Mouse (Mus musculus) lung, postnatal 0 days (tissue): Measurements from ENCODE around the gene Arhgef19. TPM values are rescaled to one million over a fixed set of nuclear protein-coding genes. Genes with fewer than 3 reads are reported as not detected.

Experiments
- ATAC-seq: fragments of 200-750 bp; cut with Nextera tagmentation; 2 replicates; pipeline ENCODE4 v1.8.0; 2017; ENCODE audit warnings: moderate library complexity
- DNase-seq: peaks from one replicate; pipeline ENCODE4 v3.0.0-alpha.2; 2016; ENCODE audit warnings: low spot score
- H3K27ac ChIP-seq: fragments of 300-500 bp; sonication (generic); 2 replicates; pipeline ENCODE4 v1.5.1; 2014; ENCODE audit warnings: antibody characterized with exemption, mild to moderate bottlenecking, low read length, mixed read lengths
- H3K27me3 ChIP-seq: fragments of 300-500 bp; sonication (generic); replicated peaks from 2 replicates; pipeline ENCODE4 v1.6.1; 2014; ENCODE audit warnings: low read length, mixed read lengths; ENCODE audit not compliant: insufficient read depth
- H3K36me3 ChIP-seq: fragments of 300-500 bp; sonication (generic); 2 replicates; pipeline ENCODE4 v1.6.1; 2014; ENCODE audit warnings: low read length, mixed read lengths; ENCODE audit not compliant: insufficient read depth
- H3K4me1 ChIP-seq: fragments of 300-500 bp; sonication (generic); 2 replicates; pipeline ENCODE4 v1.6.1; 2014; ENCODE audit warnings: antibody characterized with exemption, low read depth, low read length, mixed read lengths; ENCODE audit not compliant: insufficient read depth
- H3K4me2 ChIP-seq: fragments of 300-500 bp; sonication (generic); replicated peaks from 2 replicates; pipeline ENCODE4 v1.6.1; 2014; ENCODE audit warnings: low read depth, mild to moderate bottlenecking, low read length, moderate library complexity, mixed read lengths
- H3K4me3 ChIP-seq: fragments of 300-500 bp; sonication (generic); 2 replicates; pipeline ENCODE4 v1.5.1; 2014; ENCODE audit warnings: low read depth, low read length
- H3K9ac ChIP-seq: fragments of 300-500 bp; sonication (generic); replicated peaks from 2 replicates; pipeline ENCODE4 v1.6.1; 2014; ENCODE audit warnings: low read depth, mild to moderate bottlenecking
- H3K9me3 ChIP-seq: fragments of 300-500 bp; sonication (generic); 2 replicates; pipeline ENCODE4 v1.6.1; 2016; ENCODE audit warnings: low read length, mixed read lengths
- CTCF ChIP-seq: IDR thresholded peaks from 2 replicates; pipeline ENCODE4 v1.5.1; 2016; ENCODE audit warnings: antibody characterized with exemption, mild to moderate bottlenecking
- EP300 ChIP-seq: IDR thresholded peaks from 2 replicates; pipeline ENCODE4 v1.6.1; 2016; ENCODE audit warnings: antibody characterized with exemption, mild to moderate bottlenecking, control low read depth
- WGBS: fragments of 180-500 bp; shearing (Covaris S2); extraction: QIAGEN DNeasy Blood & Tissue Kit; methylation state at CpG from one replicate; pipeline ENCODE4 v1.1.7; 2014; 5-methylcytosine and 5-hydroxymethylcytosine counted together
- polyA plus RNA-seq: library from polyadenylated mRNA; unstranded; fragments of >200 nt; fragmentation: Nextera tagmentation; extraction: Ambion mirVana; gene quantifications from 2 replicates; pipeline ENCODE4 v1.2.1, GENCODE M21; 2015

The Arhgef19 gene
- polyA plus RNA-seq, 1 experiment from 2014 or later = 2.9 TPM

DNA sequence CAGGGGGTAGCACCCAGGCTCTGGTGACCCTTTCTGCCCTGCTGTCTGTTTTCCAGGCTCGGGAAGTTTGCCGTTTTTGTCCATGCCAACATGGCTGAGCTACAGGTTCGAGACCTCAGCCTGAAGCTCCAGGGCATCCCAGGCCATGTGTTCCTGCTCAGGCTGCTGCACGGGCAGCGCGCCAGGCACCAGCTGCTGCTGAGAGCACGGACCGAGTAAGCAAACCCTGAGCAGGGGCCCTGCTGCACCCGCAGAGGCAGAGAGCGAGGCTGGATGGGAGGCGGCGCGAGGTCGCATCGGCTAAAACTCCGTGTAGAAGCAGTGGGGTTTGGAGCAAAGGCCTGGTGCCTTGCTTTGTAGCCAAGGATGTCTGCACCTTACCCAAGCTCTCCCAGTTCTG lies 14.9 kb downstream of the Arhgef19 start:
- ATAC-seq (peak; percentile 41; the same call in 1 of the 2 replicates), DNase-seq (peak; percentile 42)
- no peak overlapping the region for H3K9ac ChIP-seq
- no peak overlapping the region for H3K4me2 ChIP-seq
- H3K4me3 ChIP-seq = no peak overlapping the region
- WGBS = 68% methylated on average over 16 of the region's 16 CpGs
- H3K9me3 ChIP-seq = no peaks in the 10 kb centered on the region
- H3K36me3 ChIP-seq = no peaks in the 10 kb centered on the region
- no peaks in the 10 kb centered on the region for H3K27me3 ChIP-seq
- H3K4me1 ChIP-seq = no peaks in the 10 kb centered on the region
- H3K27ac ChIP-seq = no peak overlapping the region
- no peak for TF ChIP-seq CTCF

DNA sequence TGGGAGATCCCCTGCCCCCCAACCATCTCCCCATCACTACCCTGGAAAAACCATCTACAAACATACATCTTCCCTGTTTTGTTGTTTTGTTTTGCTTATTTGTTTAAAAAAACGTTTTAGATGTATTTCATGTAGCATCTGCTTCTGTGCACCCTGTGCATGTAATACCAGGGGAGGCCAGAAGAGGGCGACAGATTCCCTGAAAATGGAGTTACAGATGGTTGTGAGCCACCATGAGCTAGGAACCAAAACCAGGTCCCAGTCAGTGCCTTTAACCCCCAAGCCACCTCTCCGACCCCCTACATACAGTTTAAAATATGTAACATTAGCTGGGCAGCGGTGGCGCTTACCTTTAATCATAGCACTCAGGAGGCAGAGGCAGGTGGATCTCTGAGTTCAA lies 18.1 kb downstream of the Arhgef19 start:
- no peaks in the 10 kb centered on the region for H3K36me3 ChIP-seq
- ATAC-seq (no peak), DNase-seq (no peak)
- no peak overlapping the region for H3K4me2 ChIP-seq
- H3K4me3 ChIP-seq = no peak overlapping the region
- peak; percentile 76 for TF ChIP-seq CTCF
- no peak for TF ChIP-seq EP300
- no peak overlapping the region for H3K27ac ChIP-seq
- no peaks in the 10 kb centered on the region for H3K27me3 ChIP-seq
- H3K9me3 ChIP-seq = no peaks in the 10 kb centered on the region
- no peaks in the 10 kb centered on the region for H3K4me1 ChIP-seq
- 69% methylated on average over 5 of the region's 5 CpGs for WGBS
- H3K9ac ChIP-seq = no peak overlapping the region

DNA sequence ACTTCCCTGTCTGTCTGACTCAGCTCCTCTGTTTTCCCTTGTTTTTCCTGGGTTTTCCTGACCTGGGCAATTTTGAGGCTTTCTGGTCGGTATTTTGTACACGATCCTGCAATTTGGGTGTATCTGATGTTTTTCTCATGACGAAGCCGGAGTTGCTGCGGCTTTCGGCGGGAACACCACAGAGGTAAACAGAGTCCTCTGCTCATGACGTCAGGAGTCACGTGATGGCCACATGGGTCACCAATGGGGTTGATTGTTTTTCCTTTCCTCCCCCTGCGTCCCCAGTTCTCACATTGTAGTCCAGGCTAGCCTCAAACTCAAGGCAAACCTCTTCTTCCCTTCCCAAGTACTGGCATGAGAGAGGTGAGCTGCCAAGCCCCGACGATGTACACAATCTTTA lies 20.1 kb downstream of the Arhgef19 start:
- ATAC-seq (no peak), DNase-seq (no peak)
- Histone ChIP-seq H3K9me3 (no peaks in the 10 kb centered on the region), H3K27ac (no peak overlapping the region), H3K4me3 (no peak overlapping the region), H3K4me1 (no peaks in the 10 kb centered on the region), H3K9ac (no peak overlapping the region), H3K27me3 (no peaks in the 10 kb centered on the region), H3K36me3 (no peaks in the 10 kb centered on the region), H3K4me2 (peak overlapping the region; percentile 48)
- TF ChIP-seq CTCF (no peak), EP300 (no peak)
- whole genome bisulfite sequencing = 66% methylated on average over 12 of the region's 12 CpGs

DNA sequence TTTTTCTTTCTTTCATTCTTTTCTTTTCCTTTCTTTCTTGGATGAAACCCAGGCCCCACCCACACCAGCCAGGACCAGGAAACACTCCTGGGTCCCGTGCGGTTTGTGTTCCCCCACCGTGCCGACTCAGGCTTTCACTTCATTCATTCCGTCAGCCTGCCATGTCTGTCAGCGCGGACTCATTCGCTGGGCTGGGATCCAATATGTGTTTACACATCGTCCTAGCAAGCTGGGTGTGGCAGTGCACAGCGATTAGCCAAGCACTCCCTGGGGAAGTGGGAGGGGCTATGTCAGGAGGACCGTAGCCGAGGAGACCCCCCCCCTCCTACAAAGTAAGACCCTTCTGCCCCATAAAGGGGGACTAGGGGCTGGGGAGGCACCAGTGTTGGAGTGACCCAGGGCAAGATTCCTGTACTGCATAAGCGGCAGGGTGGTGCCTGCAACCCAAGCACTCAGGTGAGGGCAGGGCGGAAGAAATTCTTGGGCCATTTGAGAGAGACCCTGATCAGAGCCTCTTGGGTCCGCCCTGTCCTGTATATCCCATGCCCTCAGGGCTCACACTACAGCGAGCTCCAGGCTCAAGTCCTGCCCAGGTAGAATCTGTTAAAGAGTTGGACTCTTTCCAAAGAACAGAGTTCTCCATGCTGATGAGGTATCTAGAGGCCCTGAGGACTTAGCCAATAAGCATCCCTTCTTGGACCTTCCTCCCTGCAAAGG lies 20.9 kb downstream of the Arhgef19 start:
- DNase-seq (peak; percentile 95), ATAC-seq (peak; percentile 91)
- Histone ChIP-seq H3K9me3 (no peaks in the 10 kb centered on the region), H3K4me1 (no peaks in the 10 kb centered on the region), H3K27me3 (no peaks in the 10 kb centered on the region), H3K4me3 (peak overlapping the region; percentile 16; the same call in 1 of the 2 replicates), H3K4me2 (peak overlapping the region; percentile 48), H3K27ac (peak overlapping the region; percentile 26; the same call in 1 of the 2 replicates), H3K9ac (no peak overlapping the region), H3K36me3 (no peaks in the 10 kb centered on the region)
- 13% methylated on average over 16 of the region's 16 CpGs for WGBS
- TF ChIP-seq EP300 (0 out of 2 replicates have a peak, but pooled peaks have one; percentile 5), CTCF (no peak)

DNA sequence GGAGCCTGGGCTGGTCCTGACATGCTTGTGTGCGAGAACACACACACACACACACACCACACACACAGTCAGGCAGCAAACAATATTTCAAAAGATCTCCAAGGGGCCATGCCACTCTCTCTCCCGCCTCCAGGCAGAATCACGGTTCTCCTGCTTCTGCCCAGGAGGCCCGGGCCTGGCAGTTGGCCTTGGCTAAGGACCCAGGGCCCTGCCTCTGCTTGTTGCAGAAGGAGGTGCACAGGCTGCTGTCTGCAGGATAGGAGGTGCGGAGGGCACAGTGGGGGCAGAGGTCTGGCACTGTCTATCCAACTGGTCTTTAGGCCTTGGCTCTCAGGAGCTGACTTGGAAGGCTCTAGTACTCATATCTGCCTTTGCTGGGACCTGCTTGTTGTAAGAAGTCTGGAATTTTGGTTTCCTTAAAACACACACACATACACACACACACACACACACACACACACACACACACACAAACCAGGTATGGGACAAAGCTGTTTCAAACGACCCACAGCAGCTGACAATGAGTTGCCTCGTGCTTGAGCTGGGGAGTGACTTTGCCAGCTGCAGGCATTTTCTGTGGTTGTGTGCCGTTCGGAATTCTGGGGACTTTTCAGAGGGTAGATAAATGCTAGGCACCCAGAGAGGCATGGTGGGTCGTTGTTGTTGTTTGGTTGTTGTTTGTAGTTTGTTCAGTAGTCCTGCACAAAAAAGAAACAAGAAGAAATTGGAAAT lies 23.8 kb downstream of the Arhgef19 start:
- no peak overlapping the region for H3K27ac ChIP-seq
- H3K4me1 ChIP-seq = no peaks in the 10 kb centered on the region
- no peak overlapping the region for H3K4me2 ChIP-seq
- no peak for ATAC-seq
- TF ChIP-seq EP300 (no peak), CTCF (no peak)
- no peak overlapping the region for H3K4me3 ChIP-seq
- H3K9ac ChIP-seq = no peak overlapping the region
- DNase-seq = no peak
- H3K9me3 ChIP-seq = no peaks in the 10 kb centered on the region
- no peaks in the 10 kb centered on the region for H3K36me3 ChIP-seq
- H3K27me3 ChIP-seq = no peaks in the 10 kb centered on the region
- 74% methylated on average over 10 of the region's 10 CpGs for WGBS

DNA sequence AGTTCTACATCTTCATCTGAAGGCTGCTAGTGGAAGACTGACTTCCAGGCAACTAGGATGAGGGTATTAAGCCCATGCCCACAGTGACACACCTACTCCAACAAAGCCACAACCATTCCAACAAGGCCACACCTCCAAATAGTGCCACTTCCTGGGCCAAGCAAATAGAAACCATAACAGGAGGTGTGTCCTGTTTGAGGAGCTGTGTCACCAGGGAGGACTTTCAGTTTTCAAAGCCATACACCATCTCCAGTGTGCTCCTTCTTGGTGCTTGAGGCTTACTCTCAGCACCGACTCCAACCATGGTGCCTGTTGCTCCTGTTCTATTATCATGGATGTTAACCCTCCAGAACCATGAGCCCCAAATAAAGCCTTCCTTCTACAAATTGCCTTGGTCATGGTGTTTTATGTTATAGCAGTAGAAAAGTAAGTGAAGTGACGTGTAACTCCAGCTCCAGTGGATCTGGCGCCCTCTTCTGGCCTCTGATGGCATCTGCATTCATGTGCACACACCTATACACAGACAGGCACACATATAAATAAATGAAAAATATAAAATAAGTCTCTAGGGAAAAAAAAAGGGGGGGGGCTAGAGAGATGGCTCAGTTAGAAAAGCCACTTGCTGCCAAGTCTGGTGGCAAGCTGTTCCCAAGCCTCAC lies 26.8 kb downstream of the Arhgef19 start:
- ATAC-seq (no peak), DNase-seq (peak; percentile 10)
- no peaks in the 10 kb centered on the region for H3K27me3 ChIP-seq

More for the DNA sequence above, 26.8 kb downstream of the Arhgef19 start:
- no peak overlapping the region for H3K4me2 ChIP-seq
- TF ChIP-seq CTCF = peak; percentile 45
- no peak for TF ChIP-seq EP300
- H3K9ac ChIP-seq = no peak overlapping the region
- H3K4me3 ChIP-seq = no peak overlapping the region
- no peak overlapping the region for H3K27ac ChIP-seq
- H3K36me3 ChIP-seq = no peaks in the 10 kb centered on the region
- WGBS = 86% methylated on average over 3 of the region's 3 CpGs
- H3K9me3 ChIP-seq = no peaks in the 10 kb centered on the region
- no peaks in the 10 kb centered on the region for H3K4me1 ChIP-seq
